Mouse (Mus musculus): ENCODE measurements around the gene Mtr.

Mtr gene

DNA sequence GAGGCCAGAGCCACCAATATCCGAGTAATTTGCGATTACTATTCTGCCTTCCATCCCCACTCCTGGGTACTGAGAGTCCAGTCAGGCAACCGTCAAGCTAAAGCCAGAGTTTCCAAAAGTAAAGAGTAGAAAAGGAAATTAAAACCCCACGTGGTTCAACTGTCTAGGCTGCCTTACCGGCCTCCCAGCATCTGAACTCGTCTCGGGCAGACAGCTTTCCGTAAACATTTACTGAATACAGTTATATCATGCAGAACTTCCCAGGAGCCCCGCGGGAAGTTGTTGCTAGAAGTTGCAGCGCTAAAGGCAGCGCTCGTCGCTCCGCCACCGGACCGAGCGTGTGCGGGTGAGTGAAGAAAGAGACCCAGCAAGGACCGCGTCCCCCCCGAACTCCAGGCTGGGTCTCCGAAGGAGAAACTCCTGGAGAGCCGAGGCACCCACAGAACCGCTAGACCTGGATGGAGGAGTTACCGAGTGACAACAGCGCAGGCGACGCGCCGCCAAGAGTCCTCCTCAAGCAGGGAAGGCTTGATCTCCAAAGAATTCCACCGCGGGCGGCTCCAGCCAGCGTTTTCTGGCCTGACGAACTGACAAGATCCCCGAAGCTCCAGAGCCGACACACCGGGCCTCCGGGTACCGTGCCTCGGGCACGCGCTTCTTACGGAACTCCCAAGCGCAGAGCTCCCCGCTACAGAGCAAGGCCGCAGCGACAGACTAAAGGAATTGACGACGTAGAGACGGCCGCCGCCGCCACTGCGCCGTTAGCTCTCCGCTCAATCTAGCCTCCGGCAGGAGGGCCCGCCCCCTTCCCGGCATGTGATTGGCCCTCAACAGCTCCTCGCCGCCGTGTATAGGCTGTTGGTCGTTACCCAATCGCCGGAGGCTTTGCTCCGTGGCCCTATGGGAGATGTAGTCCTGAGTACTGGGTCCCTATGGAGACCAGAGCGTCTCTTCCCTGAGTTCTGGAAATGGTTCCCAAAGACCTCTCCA, at the start of gene Mtr:
Gene Mtr (minus strand): TSS at position 723 of the 990 bp plus-strand sequence.
- DNase-seq: peak; percentile 87 to 91

DNA sequence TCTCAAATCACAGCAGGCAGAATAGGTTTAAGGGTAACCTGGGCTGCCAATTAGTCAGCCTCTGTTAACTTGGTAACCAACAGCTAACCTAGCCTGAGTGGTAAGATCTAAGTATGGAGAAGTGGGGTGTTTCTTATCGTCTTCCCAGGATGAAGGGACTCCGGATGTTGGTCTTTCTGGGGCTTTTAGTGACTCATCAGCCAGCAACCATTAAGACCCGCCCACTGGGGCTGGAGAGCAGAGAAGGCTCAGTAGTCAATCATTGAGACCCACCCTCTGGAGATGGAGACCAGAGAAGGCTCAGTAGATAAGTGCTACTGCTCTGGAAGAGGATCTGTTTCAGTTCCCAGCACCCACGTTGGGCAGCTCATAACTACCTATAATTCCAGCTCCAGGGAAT, 49.4 kb upstream of the Mtr start:
- DNase-seq: no peak

DNA sequence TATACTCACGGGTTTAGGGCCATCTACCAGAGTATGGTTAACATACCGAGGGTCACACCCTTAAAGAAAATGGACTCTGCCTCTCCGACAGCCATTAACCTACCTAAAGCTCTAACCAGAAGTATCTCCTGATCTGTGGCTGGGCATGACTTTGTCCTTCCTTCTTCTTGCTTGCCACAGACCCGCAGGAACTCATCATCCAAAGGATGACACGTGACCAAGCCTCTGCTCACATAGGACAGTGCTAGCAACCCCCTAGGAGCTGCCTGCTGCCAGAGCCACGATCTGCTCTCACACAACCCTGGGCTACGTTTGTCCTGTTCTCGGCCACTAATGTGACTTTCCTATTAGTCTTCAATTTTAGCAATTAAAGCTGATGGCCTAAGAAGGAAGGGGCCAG, 47.6 kb upstream of the Mtr start:
- DNase-seq: no peak

DNA sequence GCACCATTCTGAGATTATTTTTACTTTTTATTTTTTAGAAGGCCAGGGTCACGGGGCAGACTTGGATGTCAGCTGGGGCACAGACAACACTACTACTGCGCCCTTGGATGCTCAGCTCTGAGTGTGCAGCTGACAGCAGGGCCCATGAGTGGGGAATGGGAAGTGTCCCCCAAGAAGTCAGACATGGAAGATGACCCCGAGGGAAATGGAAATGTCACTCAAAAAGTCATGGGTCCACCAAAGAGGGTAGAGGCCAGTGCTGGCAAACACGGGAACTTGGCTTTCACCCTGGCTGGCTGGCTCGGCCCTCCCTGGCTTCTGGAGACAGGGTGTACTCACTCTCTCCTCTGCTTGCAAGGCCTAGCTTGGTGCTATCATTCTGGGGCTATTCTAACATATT, 47.1 kb upstream of the Mtr start:
- no peak for DNase-seq

DNA sequence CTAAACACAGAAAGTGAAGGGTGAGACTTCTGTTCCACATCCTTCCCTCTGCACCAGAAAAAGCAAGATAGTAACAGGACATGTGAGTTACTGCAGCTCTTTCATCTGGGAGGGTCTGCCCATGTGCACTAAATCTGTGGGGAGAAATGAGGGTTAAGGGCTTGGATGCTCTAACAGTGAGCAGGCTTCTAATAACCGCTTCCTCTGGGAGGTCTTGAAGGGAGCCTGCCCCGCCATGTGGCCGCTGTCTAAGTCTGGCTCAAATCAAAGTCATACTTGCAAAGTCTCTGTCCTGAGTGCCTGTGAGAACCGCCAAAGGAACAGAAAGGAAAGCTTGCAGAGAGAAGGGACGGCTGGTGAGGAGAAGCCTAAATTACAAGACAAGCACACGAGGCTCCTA, 39.9 kb upstream of the Mtr start:
- no peak for DNase-seq

DNA sequence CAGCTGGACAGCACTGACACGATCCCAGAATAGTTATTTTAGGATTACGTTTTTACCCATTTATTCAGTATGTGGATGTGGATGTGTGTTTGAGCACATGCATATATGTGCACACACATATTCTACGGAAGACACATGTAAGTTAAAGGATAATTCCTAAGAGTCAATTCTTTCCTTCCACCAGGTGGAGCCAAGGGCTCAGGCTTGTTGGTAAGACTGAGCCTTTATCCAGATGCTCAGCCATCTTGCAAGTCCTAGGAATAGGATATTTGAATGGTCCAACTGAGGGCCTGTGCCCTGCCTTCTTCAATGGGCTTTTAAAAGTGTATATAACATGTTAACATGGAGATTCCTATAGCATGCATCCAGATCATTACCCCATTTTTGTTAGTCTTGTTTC, 38.8 kb upstream of the Mtr start:
- DNase-seq: no peak

DNA sequence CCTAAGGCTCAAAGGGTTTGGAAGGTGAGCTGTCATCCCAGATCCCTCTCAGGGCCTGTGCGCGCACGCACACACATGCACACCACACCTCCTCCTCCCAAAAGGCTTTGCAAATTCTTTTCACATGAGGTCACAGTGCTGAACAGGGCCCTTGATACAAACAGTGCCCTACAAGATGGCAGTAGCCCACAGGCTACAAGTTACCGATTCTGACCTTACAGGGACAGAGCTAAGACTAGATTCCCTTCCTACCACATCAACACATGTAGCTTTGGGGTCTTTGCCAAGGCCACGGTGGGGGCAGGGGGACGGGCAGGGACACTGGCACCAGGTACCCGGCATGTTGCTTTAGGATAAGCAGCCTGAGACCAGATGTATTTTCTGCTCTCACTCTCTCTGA, 35.9 kb upstream of the Mtr start:
- DNase-seq: no peak

DNA sequence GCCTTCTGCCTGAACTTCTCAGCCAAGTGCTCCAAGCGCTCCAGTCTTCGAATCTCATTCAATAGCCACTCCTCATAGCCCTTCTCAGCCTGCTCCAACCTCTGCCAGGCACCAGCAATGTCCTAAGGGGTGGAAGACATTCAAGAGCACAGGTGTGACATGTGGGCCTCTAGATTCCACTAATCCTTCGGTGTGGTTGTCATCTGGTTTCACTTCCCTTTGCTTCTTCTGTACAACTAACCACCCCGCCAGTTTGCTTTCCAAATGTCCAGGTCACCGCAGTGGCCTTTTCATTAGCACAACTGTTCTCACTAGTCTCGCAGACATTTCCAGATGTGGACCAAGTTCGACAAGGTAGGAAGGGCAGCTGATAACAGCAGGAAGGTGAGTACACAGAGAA, 32.8 kb upstream of the Mtr start:
- DNase-seq: no peak

DNA sequence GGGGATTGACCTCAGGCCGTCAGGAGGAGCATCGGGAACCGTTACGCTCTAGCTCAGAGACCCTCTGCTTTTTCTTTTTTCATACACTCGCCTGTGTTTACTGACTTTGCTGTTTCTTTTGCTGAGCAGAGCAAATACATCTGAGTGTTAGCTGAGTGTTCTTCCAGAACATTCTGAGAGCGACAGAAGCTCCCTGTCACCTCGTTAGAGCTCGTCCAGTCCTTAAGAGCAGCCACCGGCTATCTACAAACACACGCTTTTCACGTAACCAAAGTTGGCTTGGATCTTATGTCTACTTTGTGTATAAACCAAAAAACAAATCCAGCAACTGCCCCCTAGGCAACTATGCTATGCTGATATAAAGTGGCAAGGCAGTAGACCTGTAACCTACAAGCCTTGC, 26.6 kb upstream of the Mtr start:
- DNase-seq: no peak

DNA sequence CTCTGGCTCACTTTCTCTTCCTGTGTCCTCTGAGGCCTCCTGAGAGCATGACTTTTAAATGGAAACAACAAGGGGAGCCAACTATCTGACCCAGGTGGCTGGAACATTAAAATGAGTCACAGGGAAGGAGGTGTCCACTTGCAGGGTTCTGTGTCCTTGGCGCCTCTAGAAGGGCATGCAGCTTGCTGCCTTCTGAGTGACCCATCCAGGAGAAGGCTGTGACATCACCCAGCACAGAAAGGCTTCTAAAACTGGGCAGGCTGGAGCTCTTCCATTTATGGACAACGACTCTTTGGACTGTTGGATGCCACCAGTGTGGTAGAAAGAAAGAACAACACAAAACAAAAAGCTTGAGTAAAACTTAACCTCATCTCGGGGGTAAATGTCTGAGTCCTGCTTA, 25.9 kb upstream of the Mtr start:
- no peak for DNase-seq

DNA sequence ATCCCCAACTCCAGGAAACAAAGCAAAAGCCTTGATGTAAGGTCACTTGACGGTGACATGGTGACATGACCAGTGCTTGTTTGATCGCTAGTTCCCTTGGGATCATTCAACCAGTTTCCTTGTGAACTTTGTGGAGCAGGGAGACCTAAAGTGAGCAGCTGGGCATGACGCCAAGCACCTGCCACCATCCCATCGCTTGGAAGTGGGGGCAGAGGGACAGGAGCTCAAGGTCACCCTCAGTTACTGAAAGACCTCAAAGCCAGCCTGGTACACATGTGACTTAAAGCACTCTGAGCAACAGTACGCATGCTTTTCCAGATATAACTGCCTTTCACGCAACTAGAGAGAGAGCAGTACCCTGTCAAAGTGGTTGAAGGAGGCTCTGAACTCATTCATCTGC, 16.8 kb upstream of the Mtr start:
- DNase-seq: no peak

DNA sequence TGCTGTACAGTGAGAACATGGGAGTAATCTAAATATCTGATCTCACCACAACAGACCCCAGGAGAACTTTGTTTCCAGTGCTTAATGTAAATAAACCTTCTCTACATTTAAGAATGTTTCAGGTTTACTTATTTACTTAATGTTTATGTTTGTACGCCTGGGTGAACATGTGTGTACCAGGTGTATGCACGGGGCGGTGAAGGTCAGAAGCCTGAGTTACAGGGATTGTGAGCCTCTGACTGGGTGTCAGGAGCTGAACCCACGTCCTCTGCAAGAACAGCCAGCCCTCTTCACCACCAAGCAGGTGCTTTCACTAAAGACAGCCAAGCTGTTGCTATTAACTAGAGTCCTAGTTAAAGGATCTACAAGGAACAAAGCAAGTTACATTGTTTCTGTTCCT, 16.3 kb upstream of the Mtr start:
- DNase-seq: no peak

DNA sequence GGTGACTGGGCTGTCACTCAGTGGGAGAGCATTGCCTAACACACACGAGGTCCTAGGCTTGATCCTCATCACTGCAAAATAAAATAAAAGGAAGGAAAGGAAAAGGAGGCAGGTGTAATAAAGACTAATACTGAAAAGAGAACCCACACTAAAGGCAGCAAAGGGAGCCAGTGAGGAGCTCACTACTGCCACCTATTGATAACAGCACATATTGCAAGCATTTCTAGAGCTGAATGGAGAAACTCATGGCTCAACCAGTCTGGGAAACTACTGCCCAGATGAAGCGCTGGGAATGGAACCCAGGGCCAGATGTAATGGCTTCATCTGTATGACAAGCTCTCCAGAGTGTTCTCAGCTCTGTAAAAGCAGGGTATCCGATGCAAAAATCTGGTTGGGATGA, 15.0 kb upstream of the Mtr start:
- DNase-seq: peak in 1 of 2 experiments; percentile 9

DNA sequence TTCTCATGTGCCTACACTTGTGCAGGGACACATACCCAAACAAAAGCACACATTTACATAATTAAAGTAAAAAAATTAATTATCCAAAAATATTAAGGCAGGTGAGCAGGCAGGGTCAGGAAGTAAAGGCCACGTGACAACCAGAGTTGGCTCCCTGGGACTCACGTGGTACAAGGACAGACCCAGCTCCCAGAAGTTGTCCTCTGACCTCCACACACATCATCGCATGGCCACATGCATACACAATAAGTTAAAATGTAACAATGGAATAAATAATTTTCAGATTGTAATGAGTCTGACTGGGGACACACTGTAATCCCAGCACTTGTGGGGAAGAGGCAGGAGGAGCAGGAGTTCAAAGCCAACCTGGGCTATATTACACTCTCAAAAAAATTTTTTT, 10.1 kb upstream of the Mtr start:
- no peak for DNase-seq

DNA sequence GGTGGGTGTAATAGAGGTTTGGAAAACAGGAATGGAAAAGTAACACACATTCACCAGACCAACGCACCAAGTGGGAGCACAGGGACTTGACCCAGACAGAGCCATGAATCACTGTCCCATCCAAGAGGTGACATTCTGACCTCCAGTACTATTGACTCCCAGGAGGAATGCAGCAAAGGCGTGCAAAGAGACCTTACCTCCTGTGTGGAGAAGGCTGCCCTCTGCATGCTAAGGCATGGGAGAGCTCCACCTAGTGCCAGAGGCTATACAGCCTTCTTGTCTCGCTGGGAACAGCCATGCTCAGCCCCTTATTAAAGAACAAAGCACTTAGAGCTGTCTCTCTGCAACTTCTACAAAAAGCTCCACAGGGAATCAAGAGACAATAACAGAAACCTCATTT, 9.2 kb upstream of the Mtr start:
- DNase-seq: no peak

DNA sequence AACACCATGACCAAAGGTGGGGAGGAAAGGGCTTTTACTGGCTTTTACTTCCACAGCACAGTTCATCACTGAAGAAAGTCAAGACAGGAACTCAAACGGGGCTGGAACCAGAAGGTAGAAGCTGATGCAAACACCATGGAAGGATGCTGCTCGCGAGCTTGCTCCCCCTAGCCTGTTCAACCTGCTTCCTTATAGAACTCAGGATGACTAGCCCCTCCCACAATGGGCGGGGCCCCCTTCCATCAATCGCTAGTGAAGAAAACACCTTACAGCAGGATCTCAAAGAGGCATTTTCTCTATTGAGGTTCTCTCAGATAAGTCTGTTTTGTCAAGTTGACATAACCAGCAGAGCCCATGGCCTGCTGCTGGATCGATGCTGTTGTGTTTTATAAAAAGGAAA, 6.1 kb upstream of the Mtr start:
- no peak for DNase-seq

DNA sequence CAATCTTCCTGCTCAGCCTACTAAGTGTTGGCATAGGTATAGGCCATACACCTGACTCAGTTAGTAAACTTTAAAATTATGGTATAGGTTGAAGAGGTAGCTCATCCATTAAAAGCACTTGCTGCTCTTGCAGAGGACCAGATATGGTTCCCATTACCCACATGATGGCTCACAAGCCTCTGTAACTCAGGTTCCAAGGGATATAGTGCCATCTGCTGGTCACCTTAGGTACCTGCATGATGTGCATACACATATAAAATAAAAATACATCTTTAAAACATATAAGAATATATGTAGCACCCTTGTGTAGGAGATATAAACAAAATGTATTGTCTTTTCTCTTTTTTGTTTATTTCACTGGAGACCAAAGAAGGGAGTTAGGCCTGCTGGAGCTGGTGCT, 3.6 kb upstream of the Mtr start:
- no peak for DNase-seq

DNA sequence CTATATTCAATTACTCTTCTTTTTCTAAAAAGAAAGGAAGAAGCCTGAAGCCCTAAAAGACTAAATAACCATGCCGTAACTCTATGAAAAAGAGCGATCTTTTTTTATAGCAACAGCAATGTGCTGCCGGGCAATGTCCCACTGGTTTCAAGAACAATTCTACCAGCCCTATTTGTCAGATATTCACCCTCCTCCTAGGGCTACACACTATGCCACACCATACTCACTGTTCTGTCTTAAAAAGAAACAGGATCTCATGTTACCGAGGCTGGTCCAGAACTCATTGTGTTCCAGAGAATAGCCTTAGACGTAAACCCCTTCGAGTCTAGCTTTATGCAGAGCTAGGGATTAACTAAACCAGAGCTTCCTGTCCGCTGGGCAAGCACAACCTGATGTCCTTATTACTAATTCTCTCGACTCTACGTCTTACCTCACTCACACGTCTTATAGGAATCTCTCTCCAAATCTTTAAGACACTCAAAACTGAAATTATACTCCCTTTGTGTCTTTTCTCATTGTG, 982 bp downstream of the Mtr start:
- DNase-seq: no peak

DNA sequence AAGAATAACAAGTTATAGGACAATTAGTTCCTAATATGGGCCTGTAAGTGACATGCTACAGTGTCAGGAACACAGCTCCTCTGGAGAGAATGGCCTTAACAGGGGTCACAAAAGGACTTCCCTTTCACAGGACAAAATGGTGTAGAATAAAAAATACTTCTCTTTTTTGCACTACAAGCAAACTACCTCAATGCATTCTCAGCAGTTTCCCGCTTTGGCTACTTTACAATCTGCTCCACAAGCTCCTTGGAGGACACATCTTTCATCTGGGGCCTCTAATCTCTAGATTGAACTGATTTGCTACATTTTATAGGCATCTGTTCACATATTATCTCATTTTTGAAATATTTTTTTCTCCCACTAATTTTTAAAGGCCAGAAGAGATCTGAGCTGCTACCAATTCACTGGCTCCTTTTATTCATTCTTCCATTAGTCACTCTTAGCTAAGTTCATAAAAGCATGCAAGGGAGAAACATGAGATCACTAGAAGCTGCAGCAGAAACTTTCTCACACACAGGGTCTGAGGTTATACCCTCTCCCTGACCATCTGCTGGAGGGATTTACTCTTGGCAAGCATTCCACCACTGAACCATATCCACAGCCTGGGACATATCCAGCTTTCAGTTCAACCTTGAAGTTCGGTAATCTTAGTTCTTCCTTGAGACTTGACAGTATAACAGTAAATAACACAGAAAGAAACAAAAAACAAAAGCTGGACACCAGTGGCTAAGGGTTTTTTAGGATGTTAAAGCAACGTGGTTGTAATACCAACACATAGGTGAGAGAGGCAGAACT, 1.8 kb downstream of the Mtr start:
- no peak for DNase-seq

DNA sequence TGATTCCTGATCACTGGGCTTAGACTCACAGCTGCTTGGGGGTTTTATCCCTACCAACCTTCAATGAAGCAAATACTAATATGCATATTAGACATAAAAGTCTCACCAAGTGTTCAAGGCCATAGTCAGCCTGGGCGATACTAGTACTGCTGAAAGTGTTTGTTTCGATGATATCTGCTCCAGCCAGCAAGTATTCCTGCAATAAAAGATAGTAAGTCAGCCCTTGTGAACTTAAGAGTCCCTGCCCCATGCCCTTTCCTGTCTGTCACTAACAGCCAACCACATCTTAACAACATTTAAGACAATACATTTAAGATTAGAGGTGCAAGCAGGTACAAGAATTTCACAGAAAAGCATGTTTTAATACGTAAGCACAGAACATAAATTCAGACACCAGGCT, 7.4 kb downstream of the Mtr start:
- no peak for DNase-seq

DNA sequence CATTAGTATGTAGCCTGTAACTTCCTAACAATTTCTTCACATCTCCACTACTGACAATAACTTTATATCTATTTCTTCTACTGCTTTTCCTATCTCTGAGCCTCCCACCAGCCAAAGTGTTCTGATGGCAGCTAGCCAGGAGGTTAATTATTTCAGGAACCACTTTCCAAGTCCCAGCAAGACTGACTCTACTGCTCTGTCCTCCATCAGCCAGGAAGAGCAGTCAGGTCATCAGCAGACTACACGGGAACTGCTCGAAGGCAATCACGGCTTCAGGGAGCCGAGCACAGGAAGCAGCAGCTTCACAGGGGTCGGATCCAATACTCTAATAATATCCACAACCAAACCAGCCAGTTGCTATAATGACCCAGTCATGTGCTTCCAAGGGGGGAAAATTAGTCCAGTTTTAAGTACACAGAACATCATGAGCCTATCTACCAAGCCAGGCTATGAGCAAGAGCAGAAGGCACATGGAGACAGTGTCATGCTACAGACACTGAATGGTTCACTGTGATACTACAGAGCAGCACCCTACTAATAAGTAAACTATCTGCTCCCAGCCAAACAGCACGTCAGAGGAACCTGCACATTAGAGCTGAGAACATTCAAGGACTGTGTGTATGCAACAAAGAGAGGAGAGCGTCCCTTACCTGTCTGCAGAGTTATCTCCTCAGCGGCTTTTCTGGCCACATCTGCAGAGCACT, 8.6 kb downstream of the Mtr start:
- no peak for DNase-seq

DNA sequence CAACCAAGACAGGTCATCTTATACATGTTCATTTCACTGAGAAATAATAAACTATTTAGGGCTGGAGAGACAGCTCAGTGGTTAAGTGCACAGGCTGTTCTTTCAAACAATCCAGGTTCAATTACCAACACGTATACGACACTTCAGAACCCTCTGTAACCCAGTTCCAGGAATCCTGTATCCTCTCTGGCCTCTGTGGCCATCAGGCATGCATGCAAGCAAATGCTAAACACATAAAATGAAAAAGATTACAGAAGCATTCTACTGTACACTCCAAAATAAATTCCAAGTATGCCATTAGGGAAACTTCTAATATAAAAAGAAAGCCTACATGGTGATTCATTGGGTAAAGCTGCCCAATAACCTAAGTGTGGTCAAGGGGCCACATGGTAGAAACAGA, 12.0 kb downstream of the Mtr start:
- DNase-seq: no peak

DNA sequence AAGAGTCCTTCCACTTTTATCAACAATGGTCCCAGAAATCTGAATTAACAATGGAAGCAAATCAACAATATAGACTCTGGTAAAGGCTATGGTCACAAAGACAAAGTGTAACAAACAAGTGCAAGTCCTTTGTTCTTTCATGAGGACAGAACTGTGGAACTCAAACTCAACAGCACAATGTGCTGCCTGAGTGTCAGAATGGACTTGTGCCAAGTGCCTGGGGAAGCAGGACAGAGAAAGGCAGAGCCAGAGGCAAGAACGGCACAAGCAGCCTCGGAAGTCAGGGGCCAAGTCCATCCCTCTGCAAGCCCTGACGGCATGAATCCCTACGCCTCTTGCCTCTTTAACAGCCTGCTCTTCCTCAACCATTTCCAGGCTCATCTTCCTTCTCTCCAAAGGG, 13.9 kb downstream of the Mtr start:
- no peak for DNase-seq
